Mouse (Mus musculus) frontal cortex, postnatal 25 days (tissue): ENCODE measurements around the gene Fam219b.

Experiments
- DNase-seq, 2 experiments: peaks; one replicate each; pipeline ENCODE4 v3.0.0; 2022; ENCODE audit warnings: low spot score in 2 of 2

The Fam219b gene

GRCm38 (mm10) chr9:57537044-57537727 lies at the start of gene Fam219b:
Fam219b (plus strand) TSS chr9:57537528.
- DNase-seq, result peak; percentile 85

GRCm38 (mm10) chr9:57487807-57488206 lies 49.5 kb upstream of the Fam219b start:
- no peak for DNase-seq

GRCm38 (mm10) chr9:57493532-57493931 lies 43.8 kb upstream of the Fam219b start:
- DNase-seq, result no peak

- no peak for DNase-seq
Measured at GRCm38 (mm10) chr9:57494970-57495369, 42.4 kb upstream of the Fam219b start.

- no peak for DNase-seq
Measured at GRCm38 (mm10) chr9:57497236-57497635, 40.1 kb upstream of the Fam219b start.

- DNase-seq, result no peak
Measured at GRCm38 (mm10) chr9:57498536-57498935, 38.8 kb upstream of the Fam219b start.

GRCm38 (mm10) chr9:57501452-57501851 lies 35.9 kb upstream of the Fam219b start:
- DNase-seq, result peak in 1 of 2 experiments; percentile 18

- DNase-seq, result peak; percentile 18 to 50
Measured at GRCm38 (mm10) chr9:57501861-57502260, 35.5 kb upstream of the Fam219b start.

- no peak for DNase-seq
Measured at GRCm38 (mm10) chr9:57502911-57503621, 34.3 kb upstream of the Fam219b start.

GRCm38 (mm10) chr9:57503622-57504380 lies 33.5 kb upstream of the Fam219b start, which contains the start of gene Rpp25:
Rpp25 (plus strand) TSS chr9:57504026.
- peak; percentile 36 to 46 for DNase-seq

GRCm38 (mm10) chr9:57504381-57504700 lies 33.0 kb upstream of the Fam219b start:
- peak in 1 of 2 experiments; percentile 56 for DNase-seq

GRCm38 (mm10) chr9:57504891-57505290 lies 32.4 kb upstream of the Fam219b start:
- DNase-seq, result no peak

GRCm38 (mm10) chr9:57505700-57506099 lies 31.6 kb upstream of the Fam219b start:
- DNase-seq, result peak; percentile 42 to 49

- no peak for DNase-seq
Measured at GRCm38 (mm10) chr9:57510577-57510976, 26.8 kb upstream of the Fam219b start.

GRCm38 (mm10) chr9:57517113-57517512 lies 20.2 kb upstream of the Fam219b start:
- DNase-seq, result peak; percentile 45 to 58

- no peak for DNase-seq
Measured at GRCm38 (mm10) chr9:57520375-57521055, 16.8 kb upstream of the Fam219b start.

GRCm38 (mm10) chr9:57521056-57521911 lies 16.0 kb upstream of the Fam219b start, which contains the start of gene Cox5a:
Cox5a (plus strand) TSS chr9:57521274.
- peak; percentile 84 to 91 for DNase-seq

- DNase-seq, result no peak
Measured at GRCm38 (mm10) chr9:57522114-57522860, 15.0 kb upstream of the Fam219b start.

GRCm38 (mm10) chr9:57522861-57523246 lies 14.5 kb upstream of the Fam219b start:
- no peak for DNase-seq

- DNase-seq, result no peak
Measured at GRCm38 (mm10) chr9:57523754-57524153, 13.6 kb upstream of the Fam219b start.
